Mouse (Mus musculus) forelimb bud, embryonic 11.5 days (tissue): ENCODE results near the gene Evpl.
"Not testable (repeated sequence)": the region's sequence is repeated elsewhere in the genome, so short reads cannot be mapped to it uniquely, and the experiment has no call there.

ENCODE experiments used
- DNase-seq: peaks from one replicate; pipeline ENCODE4 v3.0.0-alpha.2; 2012; ENCODE audit warnings: low read depth, low spot score

Gene Evpl

GRCm38 (mm10) chr11:116237742-116238395 is at the start of gene Evpl:
Gene Evpl, minus strand, starts transcription at chr11:116238077.
- no peak for DNase-seq

- DNase-seq = no peak
These were observed 49.5 kb upstream of the Evpl start for GRCm38 (mm10) chr11:116287351-116287750.

DNA sequence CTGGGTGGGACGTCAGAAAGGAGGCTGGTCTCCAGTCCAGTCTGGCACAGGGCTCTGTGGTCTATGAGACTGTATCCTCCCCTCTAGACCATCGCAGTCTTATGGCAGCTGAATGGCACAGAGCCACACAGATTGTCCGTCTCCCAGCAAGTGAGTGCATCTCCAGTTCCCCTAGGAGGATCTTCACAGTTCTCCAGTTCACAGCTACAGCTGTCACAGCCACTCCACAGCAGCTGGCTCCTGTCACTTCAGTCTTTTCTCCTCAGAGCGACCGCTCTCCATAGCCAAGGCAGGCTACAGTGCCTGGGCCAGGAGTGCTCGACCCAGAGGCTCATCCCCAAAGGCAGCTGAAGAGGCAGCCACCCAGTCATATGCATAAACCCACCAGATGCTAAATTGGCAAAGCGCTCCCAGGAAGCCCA is 47.9 kb upstream of the Evpl start:
- DNase-seq = no peak

DNA sequence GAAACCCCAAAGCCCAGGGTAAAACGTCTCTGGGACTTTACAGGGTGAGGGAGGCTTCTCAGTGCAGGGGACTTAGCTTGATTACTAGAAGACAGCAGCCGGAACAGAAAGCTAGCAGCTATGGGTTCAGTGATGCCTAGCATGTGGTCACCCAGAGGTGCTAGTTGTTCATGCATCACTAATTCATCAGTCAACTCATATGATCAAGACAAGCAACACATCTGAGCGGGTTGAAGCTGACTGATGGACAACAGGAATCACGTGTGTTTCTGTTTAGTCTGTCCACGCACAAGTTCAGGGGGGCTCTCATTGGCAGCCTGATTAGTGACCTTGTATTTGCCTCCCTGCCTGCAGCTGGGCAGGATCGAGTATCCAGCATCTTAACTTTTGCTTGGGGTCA is 46.1 kb upstream of the Evpl start:
- no peak for DNase-seq

DNA sequence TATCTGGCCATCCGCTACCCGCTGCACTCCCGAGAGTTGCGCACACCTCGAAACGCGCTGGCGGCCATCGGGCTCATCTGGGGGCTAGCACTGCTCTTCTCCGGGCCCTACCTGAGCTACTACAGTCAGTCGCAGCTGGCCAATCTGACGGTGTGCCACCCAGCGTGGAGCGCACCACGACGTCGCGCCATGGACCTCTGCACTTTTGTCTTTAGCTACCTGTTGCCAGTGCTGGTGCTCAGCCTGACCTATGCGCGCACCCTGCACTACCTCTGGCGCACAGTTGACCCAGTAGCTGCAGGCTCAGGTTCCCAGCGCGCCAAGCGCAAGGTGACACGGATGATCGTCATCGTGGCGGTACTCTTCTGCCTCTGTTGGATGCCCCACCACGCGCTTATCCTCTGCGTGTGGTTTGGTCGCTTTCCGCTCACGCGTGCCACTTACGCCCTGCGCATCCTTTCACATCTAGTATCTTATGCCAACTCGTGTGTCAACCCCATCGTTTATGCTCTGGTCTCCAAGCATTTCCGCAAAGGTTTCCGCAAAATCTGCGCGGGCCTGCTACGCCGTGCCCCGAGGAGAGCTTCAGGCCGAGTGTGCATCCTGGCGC is 45.1 kb upstream of the Evpl start:
- DNase-seq = no peak

GRCm38 (mm10) chr11:116282089-116282488 is 44.2 kb upstream of the Evpl start:
- no peak for DNase-seq

DNA sequence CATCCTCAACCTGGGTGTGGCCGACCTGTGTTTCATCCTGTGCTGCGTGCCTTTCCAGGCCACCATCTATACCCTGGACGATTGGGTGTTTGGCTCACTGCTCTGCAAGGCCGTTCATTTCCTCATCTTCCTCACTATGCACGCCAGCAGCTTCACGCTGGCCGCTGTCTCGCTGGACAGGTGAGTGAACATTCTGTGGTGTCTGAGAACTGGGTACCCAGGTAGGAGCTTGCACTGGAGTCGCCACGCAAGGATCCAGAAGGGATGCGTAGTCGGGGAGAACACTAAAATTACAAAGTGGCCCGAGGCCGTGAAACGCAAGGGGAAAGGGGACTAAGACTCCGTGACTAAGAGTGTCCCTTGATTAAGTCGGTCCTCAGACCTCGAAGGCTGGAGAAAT is 43.8 kb upstream of the Evpl start:
- DNase-seq = no peak

DNA sequence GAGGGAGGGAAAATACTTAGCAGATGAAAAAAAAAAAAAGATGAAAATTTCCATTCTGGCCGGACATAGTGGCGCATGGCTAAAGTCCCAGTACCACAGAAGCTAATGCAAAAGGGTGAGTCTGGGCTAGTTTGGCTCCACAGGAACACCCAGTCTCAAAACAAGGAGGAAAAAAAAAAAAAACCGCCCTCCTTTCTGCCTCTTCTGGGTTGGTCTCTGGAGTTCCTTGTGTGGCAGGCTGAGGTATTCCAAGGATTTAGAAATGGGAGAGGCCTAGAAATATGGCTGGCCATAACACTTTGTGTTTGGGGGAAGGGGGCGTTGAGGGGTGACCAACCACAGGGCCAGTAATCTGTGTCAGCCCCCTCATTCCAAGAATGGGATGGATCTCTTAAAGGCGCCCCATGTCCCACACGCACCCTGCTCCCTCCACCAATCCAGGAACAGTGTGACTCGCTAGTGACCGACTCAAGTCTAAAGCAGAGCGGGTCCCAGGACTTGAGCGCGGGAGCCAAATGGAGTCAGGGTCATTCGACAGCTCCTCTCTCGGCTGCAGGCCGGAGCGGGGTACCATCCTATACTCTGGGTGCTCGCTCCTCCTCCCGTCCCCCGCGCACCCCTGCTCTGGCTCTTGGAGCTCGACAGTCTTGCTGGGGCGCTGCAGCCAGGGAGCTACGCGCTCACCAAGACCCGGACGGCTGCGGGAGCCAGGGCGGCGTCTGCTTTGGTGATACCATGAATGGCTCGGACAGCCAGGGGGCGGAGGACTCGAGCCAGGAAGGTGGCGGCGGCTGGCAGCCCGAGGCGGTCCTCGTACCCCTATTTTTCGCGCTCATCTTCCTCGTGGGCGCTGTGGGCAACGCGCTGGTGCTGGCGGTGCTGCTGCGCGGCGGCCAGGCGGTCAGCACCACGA is 43.1 kb upstream of the Evpl start, which contains the start of gene Galr2:
Gene Galr2 (plus strand): TSS at position 189 of the 913 bp plus-strand sequence.
- DNase-seq = no peak

GRCm38 (mm10) chr11:116277184-116277583 is 39.3 kb upstream of the Evpl start:
- not testable (repeated sequence) for DNase-seq

GRCm38 (mm10) chr11:116274045-116274666 is 36.3 kb upstream of the Evpl start, which contains the start of gene Srp68:
Gene Srp68, minus strand, starts transcription at chr11:116274217.
- peak; percentile 90 for DNase-seq

GRCm38 (mm10) chr11:116273469-116274044 is 35.7 kb upstream of the Evpl start:
- no peak for DNase-seq

- DNase-seq = no peak
These were observed 35.0 kb upstream of the Evpl start for GRCm38 (mm10) chr11:116272589-116273468.

DNA sequence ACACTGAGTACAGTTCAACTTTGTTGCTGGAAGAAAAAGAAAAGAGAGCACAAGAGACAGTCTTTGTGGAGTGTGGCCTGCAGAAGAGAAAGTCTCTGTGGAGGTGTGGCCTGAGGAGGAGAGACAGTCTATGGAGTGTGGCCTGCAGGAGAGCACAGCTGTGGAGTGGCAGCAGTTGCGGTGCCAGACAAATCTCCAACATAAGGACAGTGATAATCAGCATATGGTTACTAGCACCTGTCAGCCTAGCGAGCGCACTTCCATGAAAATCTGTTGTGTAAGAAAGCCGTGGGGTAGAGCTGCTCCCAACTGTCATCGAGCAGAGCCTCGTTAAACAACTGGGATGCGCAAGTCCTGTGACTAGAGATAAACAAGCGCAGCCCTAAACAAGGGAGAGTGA is 31.7 kb upstream of the Evpl start:
- no peak for DNase-seq

- no peak for DNase-seq
These were observed 30.4 kb upstream of the Evpl start for GRCm38 (mm10) chr11:116268313-116268712.

DNA sequence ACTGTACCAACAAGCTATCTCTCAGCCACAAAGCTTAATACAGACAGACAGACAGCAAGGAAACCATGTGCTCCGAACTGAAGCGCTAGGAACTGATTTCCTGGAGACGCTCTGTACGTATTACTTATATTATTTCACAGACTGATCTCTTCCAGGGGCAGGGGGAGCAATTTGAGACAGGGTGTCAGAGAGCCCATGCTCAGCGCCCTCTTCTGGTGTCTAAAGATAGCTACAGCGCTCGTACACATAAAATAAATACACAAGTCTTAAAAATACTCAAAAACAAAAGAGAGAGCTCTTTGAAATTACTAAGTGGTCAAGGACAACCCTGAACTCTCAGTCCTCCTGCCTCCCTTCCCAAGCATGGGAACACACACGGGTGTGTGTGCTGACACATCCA is 29.8 kb upstream of the Evpl start:
- no peak for DNase-seq

DNA sequence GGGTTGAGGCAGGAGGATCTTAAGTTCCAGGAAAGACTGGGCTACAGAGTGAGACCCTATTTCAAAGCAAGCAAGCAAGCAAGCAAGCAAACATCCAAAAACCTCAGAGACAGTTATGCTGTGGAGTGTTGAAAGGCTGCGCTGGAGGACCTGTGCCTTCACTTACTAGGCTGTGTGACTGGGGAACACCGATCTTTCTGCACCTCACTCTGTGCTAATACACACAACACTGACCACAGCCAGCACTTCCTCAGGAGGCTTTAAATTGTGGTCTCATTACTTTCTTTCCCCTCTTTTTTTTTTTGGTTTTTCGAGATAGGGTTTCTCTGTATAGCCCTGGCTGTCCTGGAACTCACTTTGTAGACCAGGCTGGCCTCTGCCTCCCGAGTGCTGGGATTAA is 28.0 kb upstream of the Evpl start:
- DNase-seq = no peak

GRCm38 (mm10) chr11:116265352-116265751 is 27.5 kb upstream of the Evpl start:
- no peak for DNase-seq

- DNase-seq = no peak
These were observed 22.4 kb upstream of the Evpl start for GRCm38 (mm10) chr11:116260259-116260658.

GRCm38 (mm10) chr11:116259461-116259860 is 21.6 kb upstream of the Evpl start:
- DNase-seq = no peak

GRCm38 (mm10) chr11:116255982-116256675 is 18.3 kb upstream of the Evpl start:
- DNase-seq = no peak
